Comparison of ENCODE assay signal across 8 mouse cellular contexts in genomic region chr16:33696811-33697575, GRCm38 (mm10). TPM values are rescaled to one million over a fixed set of nuclear protein-coding genes. Genes with fewer than 3 reads are reported as not detected.
DNase-seq lines count a peak whose midpoint lies in the region; ATAC-seq lines count a peak whose summit lies in the region.

No protein-coding gene starts in this region.

- 67% methylated on average over 13 of the region's 13 CpGs for WGBS in heart, embryonic 12.5 days
- 60% methylated on average over 13 of the region's 13 CpGs for WGBS in kidney, embryonic 15.5 days
- WGBS in midbrain, embryonic 13.5 days, result 72% methylated on average over 13 of the region's 13 CpGs

- H3K4me3 ChIP-seq in heart, embryonic 12.5 days, result no peak overlapping the region
- H3K4me3 ChIP-seq in kidney, embryonic 15.5 days (replicated peaks), result no peak overlapping the region
- no peak overlapping the region for H3K4me3 ChIP-seq in midbrain, embryonic 13.5 days (replicated peaks)

- peaks cover 19% of the 10 kb centered on the region for H3K36me3 ChIP-seq in heart, embryonic 12.5 days
- H3K36me3 ChIP-seq in kidney, embryonic 15.5 days, result no peaks in the 10 kb centered on the region
- H3K36me3 ChIP-seq in midbrain, embryonic 13.5 days, result no peaks in the 10 kb centered on the region

- no peak overlapping the region for H3K4me2 ChIP-seq in heart, embryonic 12.5 days
- H3K4me2 ChIP-seq in kidney, embryonic 15.5 days, result no peak overlapping the region
- no peak overlapping the region for H3K4me2 ChIP-seq in midbrain, embryonic 13.5 days (replicated peaks)

- no peaks in the 10 kb centered on the region for H3K9me3 ChIP-seq in heart, embryonic 12.5 days (replicated peaks)
- H3K9me3 ChIP-seq in kidney, embryonic 15.5 days (replicated peaks), result no peaks in the 10 kb centered on the region
- no peaks in the 10 kb centered on the region for H3K9me3 ChIP-seq in midbrain, embryonic 13.5 days

- H3K9ac ChIP-seq in heart, embryonic 12.5 days, result 0 out of 2 replicates have a peak overlapping the region, but pooled peaks have one; percentile 18
- no peak overlapping the region for H3K9ac ChIP-seq in kidney, embryonic 15.5 days
- peak overlapping the region; percentile 29; the same call in 1 of the 2 replicates for H3K9ac ChIP-seq in midbrain, embryonic 13.5 days (replicated peaks)

- H3K27ac ChIP-seq in heart, embryonic 12.5 days (ENCODE audit: poor library complexity, severe bottlenecking), result peak overlapping the region; percentile 37
- peak overlapping the region; percentile 61 for H3K27ac ChIP-seq in kidney, embryonic 15.5 days
- peak overlapping the region; percentile 68 for H3K27ac ChIP-seq in midbrain, embryonic 13.5 days

- H3K4me1 ChIP-seq in heart, embryonic 12.5 days (replicated peaks), result peaks cover 55% of the 10 kb centered on the region
- peaks cover 30% of the 10 kb centered on the region for H3K4me1 ChIP-seq in kidney, embryonic 15.5 days
- peaks cover 67% of the 10 kb centered on the region for H3K4me1 ChIP-seq in midbrain, embryonic 13.5 days (replicated peaks)

- DNase-seq in layer of hippocampus, postnatal 10 days (ENCODE audit: low spot score in 2 of 2), result peak; percentile 58 to 72
- DNase-seq in layer of hippocampus, adult 9-10 months (ENCODE audit: low spot score), result no peak
- peak; percentile 95 to 97 for DNase-seq in cerebellum, postnatal 10 days
- no peak for DNase-seq in embryo, embryonic 9.5 days (ENCODE audit: extremely low spot score)
- no peak for DNase-seq in frontal cortex, adult 2 months (ENCODE audit: extremely low spot score in 1 of 2, low spot score in 1 of 2)

- ATAC-seq in heart, embryonic 12.5 days (ENCODE audit: insufficient number of reproducible peaks, low FRiP score), result peak; percentile 67
- ATAC-seq in kidney, embryonic 15.5 days (replicated peaks; ENCODE audit: low FRiP score), result no peak
- ATAC-seq in midbrain, embryonic 13.5 days, result no peak

- H3K27me3 ChIP-seq in heart, embryonic 12.5 days (replicated peaks), result no peaks in the 10 kb centered on the region
- no peaks in the 10 kb centered on the region for H3K27me3 ChIP-seq in kidney, embryonic 15.5 days
- H3K27me3 ChIP-seq in midbrain, embryonic 13.5 days, result no peaks in the 10 kb centered on the region

RNA-seq across cellular contexts. Expression of gene Heg1, which starts 12.8 kb away (rescaled TPM):
- total RNA-seq in layer of hippocampus, postnatal 10 days (2021), result 10 to 100 TPM; 31.9 to 32.4 TPM
- polyA plus RNA-seq in heart, embryonic 12.5 days (2016; fragmentation: Nextera tagmentation; extraction: Ambion mirVana), result 48.3 and 54.0 TPM in 2 replicates
- 18.4 and 19.9 TPM in 2 replicates for polyA plus RNA-seq in kidney, embryonic 15.5 days (2015; fragmentation: Nextera tagmentation; extraction: Ambion mirVana)
- polyA plus RNA-seq in midbrain, embryonic 13.5 days (2015; fragmentation: Nextera tagmentation; extraction: Ambion mirVana), result 17.4 and 19.2 TPM in 2 replicates
- polyA plus RNA-seq in frontal cortex, adult 2 months (2012; rRNA removed), result 16.0 and 16.1 TPM in 2 replicates

Comparison
In these comparisons a context has a peak if more than half of its experiments do, and no peak if none do; other contexts are left out.
1. DNase-seq: peak in layer of hippocampus, postnatal 10 days (2 of 2) and cerebellum, postnatal 10 days (2 of 2); none in layer of hippocampus, adult 9-10 months (single experiment), embryo, embryonic 9.5 days (single experiment) and frontal cortex, adult 2 months (0 of 2).
2. Peak in every context shown above with its lines, with median percentiles within 50 percentile points of each other: H3K27ac ChIP-seq.